Mouse (Mus musculus): ENCODE measurements around the gene Dgki.

Dgki gene

DNA sequence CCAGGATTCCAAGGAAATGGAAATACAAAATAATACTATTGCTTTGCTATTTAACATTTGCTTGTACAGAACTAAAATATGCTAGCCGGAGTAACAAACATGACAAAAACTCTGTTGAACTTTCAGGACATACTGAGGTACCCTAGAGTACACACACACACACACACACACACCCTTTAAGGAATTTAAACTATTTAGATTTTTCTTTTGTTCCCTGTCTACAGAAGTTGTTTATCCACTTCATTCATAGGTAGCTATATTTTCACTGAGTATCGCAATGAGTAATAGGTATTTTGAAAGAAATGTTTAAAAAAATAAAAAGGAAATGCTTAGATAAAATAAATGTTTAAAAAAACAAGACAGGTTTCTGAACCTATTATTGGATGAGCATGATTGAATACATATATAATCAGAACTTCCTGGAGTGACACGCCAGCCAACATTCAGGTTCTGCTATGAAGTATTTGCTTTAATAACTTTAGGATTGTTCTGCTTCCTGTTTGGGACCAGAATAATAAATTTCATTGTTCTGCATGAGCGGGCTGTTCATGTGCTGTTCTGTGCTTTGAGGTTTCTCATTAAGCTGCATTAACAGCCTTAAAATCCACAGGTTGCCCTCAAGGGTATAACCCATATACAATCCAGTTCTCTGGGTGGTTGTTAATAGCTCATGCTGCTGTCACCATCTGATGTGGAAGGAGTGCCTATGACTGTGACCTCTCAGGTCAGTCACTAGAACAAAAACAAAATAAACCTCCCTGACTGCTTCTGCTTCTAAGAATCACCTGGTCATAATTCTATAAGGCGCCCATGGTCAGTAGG is 457.7 kb downstream of the Dgki start:
- no peak for DNase-seq

DNA sequence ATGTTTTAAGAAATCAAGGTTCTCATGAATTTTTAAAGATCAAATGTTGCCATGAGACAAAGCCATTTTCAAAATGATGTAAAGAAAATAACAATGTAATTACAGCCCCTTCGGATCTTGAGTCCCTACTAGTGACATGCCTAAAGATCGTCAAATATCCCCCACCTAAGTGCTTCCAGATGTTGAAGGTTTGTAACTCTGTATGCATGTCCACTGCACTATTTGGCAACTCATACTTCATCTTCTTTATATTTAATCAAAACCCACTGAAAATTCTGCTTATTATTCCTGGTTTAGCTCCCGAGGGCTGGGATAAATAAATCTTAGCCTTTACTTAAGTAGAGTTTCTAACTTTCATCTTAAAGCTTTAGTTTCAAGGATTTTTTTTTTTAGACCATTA is 458.3 kb downstream of the Dgki start:
- DNase-seq, result no peak

GRCm38 (mm10) chr6:36841174-36841573 is 458.8 kb downstream of the Dgki start:
- no peak for DNase-seq

DNA sequence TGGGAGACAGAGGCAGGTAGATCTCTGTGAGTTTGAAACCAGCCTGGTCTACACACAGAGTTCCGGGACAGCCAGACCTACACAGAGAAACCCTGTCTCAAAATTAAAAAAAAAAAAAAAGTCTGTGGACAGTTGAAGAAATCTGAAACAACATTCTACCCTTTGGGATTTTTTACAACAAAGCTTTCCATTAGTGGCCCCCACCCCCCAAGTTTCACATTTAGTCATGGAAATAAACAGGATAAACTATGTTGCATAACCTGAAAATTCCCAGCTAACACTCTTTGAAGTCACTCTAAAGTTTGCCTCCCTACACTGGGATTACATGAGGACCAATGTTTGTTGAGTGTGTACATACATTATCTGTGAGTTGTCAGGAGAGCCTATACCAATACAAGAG is 461.2 kb downstream of the Dgki start:
- DNase-seq, result no peak

DNA sequence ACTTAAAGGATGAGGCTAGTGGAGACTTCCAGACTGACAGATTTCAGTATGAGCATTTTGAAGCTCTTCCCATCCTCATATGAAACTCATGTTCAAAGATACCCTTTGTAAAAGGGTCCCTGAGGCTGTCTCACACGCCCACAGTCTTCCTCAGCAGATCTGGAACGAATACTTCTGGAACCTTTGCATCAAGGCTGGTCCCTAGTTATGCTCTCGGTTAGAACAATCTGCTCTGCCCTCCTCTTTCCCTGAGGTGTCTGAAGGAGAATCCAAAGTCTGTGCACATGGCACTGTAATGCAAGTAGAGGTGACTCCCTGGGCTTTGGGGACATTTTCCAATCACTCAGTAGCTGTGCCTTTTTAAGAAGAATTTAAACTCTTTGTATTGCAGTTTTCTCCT is 464.6 kb downstream of the Dgki start:
- no peak for DNase-seq

DNA sequence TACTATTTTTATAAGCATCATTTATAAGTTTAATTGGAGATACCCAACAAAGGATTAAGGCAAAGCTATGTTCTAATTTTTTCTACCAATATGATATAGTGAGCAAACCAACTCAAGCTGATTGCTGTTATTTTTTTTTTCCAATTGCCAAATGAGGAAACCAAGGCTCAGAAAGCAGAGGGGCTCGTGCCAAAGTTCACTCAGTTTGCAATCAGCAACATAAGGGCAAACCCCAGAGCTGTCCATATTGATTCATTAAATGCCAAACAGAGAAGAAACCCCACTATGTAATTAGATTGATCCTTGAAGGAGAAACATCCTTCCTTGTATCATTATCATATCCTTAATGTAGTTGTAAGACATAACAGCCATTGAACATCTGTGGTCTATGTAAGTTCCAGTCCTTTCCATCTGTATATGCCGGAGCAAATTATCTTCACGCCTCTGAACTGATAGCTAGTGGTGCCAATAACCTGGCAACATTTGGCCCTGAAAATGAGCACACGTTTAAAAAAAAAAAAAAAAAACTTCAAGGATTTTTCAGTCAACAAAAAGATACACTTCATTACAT is 465.2 kb downstream of the Dgki start:
- no peak for DNase-seq

DNA sequence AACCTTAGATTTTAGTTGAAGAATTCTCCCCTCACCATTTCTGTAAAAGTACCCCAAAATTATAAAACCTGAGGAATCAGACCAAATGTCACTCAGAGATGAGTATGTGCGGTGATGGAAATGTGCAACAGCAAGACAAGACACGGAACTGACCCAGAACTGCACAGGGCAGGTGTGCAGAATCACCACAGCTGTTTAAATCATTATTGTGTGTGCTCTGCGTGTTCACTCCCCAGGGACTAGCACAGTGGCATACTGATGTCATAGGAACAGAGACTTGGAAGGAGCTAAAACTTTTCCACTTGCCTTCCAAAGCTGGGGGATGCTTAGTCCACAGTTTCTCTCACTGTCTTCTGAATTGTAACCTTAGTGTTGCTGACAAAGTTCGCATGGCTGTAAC is 467.3 kb downstream of the Dgki start:
- no peak for DNase-seq

- no peak for DNase-seq
Measured at GRCm38 (mm10) chr6:36832207-36832606, 467.8 kb downstream of the Dgki start.

DNA sequence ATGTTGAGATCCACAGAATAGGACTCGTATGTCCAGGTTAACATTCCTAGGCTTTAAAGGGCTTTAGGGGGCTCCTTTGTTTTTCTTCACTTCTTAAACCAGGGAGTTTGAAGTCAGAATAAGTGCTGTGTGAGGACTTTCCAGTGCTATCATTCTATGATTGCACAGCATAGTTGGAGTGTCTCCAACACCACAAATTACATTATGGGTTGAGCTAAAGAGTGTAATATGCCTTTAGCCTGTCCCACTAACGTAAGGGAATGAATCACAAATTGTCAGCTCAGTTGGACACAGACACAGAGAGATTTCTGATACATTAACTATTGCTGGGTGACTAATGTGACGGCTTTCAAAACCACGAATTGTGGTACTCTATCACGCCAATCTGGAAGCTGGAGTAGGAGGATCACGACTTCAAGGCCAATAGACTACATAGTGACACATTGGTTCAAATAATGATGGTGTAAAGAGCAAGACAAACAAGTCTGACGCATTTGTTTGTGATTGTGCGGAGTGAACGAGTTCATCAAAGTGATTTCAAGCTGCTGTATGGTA is 469.5 kb downstream of the Dgki start:
- DNase-seq, result no peak

DNA sequence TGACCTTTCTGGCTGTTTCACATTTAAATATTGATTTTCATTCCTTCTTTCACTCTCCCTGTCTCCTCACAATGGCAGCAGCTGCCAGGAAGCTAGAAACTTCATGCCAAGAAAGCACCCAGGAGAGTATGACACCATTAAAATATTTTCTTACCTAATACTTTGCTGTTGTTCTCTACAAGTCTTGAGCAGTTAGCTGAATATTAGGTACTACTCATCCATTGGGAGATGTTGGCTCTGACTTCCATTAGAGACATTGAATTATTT is 480.3 kb downstream of the Dgki start:
- DNase-seq, result no peak

DNA sequence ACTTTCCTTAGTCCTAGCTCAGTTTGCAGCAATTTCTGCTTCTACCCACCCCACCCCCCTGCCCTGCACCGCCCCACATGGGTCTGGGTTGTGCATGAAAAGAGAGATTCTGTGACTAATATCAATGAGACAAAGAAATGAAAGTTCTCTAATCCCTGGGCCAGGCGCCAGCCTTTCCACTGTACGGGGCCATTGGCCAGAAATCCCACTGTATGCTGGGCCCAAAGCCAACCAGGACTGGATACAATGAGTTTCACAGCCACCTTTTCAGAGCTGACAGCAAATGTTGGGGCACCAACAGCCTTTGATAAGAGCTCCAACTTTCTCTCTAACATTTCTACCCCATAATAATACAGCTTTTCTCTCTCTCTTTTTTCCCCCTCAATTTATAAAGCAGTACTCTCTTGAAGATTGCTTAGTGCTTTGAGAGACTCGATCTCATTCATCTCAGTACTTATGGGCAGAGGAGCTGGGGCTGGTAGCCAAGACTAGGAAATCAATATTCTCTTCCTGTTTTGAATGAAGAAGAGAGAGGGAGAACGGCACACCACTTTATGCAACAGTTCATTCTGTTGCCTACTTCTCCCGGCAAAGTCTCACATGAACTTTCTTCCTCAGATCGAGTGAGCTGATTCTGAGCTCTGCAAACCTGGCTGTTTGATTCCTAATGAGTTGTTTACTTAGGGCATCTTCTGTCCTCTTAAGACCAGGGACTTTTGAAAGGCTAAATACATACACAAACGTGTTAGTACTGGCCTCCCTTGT is 480.8 kb downstream of the Dgki start:
- peak; percentile 84 to 88 for DNase-seq

- DNase-seq, result no peak
Measured at GRCm38 (mm10) chr6:36818281-36819018, 481.5 kb downstream of the Dgki start.

DNA sequence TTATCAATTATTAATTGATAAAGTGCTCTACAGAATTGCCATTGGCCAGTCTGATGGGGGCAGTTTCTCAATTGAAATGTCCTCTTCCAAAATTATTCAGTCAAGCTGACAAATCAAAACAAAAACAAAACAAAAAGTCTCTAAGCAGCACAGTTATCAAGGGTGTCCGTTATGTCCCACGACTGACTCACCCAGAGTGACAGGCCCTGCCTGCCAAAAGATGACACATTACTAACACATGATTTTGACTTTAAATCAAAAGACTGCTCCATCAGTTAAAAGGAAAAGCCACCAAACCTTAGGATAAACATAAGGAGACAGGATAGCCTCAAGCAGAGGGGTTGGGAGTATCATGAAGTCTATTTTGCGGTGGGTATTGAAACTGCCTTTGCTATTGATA is 483.3 kb downstream of the Dgki start:
- no peak for DNase-seq

DNA sequence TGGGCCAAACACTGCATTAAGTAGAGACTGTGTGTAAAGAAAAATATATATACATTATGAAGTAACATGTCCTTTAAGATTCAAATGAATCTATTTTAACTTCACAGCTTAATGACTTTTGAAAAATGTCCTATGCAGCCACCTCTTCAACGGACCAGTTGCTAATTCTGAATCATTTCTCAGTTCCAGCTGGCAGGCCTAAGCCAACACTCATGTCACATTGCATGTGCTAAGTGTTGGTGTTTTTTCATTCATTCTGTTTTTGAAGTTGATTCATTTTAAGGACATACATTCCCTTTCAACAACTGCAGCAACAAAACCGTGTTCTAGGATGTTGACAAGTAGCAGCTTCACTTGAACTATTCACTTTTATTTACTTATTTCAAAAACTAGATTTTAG is 484.0 kb downstream of the Dgki start:
- no peak for DNase-seq

DNA sequence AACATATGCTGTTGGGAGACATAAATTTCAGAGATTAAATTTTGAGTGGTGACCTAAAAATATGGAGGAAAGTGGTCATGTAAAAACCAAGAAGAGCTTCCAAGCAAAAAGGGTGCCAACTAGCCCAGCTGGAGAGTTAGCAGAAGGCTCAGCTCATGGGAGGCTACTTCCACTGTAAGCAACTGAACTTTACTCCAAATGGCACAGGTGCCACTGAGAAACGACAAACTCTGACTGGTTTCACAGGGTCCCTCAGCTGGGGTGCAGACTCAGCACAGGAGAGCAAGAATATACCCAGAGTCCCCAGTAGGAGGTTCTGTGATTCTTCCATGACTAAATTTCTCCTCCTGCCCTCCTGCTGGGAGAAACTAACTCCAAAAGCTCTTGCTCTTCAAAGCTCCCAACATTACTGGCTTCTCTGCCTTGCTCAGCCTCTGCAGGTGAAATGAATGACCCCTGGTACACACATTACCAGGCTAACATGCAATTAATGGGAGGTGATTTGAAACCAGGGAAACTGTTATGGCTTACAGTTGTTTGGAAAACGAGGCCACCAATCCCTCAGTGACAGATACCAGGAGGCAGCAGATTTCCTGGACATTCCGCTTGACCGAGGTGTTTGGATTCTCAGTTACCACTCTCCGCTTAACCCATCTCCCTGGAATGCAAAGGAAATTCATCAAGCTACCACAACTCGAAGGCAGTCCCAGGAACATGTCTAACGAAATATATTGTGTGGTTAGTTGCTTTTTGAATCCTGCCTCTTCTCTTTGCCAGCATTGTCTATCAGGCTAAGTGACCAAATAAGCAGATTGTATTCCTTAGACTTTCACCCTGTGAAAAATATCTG is 487.1 kb downstream of the Dgki start:
- DNase-seq, result no peak

- peak; percentile 33 to 42 for DNase-seq
Measured at GRCm38 (mm10) chr6:36810448-36810847, 489.5 kb downstream of the Dgki start.

DNA sequence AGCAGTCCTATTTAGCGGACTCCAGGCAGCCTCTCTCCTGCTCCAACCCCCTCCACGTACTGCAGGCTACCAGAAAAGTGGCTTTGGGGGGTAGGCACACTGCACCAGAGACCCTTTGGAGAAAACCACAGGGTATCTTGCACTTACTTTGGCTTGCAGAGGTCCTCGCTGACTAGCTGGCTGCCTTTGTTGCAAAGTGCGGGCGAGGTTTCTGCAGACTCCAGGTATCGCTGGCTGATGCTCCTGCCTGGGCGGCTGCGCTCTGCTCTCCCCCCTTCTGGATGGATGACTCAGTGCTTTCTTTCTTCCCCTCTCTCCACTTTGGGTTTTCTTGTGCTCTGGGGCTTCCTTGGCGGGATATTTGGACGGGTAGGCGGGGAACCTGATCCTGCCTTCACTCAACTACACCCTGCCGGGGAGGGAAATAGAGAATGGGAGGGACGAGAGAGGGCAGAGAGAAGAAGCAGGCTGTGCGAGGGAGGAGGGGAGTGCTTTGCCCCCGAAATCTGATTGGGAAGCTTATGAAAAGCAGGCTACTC is 490.2 kb downstream of the Dgki start, which contains the start of gene Ptn:
Gene Ptn, minus strand, starts transcription at position 474 of the 539 bp plus-strand sequence.
- peak; percentile 67 to 76 for DNase-seq

- DNase-seq, result peak; percentile 55 to 73
Measured at GRCm38 (mm10) chr6:36809311-36809726, 490.7 kb downstream of the Dgki start.

- DNase-seq, result no peak
Measured at GRCm38 (mm10) chr6:36808306-36809058, 491.5 kb downstream of the Dgki start.

DNA sequence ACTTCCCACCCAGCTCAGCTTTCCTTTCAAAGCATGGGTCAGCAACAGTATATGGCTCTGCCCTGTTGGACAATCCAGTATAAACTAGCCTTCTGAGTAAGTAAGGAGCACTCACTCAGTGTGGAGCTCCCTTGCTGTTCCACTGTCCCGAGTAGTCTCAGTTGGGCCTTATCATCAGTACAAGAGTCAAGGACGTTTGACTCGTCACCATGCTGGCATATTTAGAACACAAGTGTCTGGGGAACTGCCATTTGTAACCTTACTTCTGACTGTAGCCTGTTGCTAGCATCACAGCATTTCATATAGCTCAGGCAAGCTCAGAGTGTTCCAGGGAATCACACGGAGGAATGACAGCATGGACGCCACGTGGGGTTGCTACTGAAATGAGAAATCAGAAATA is 493.1 kb downstream of the Dgki start:
- DNase-seq, result no peak

All from kidney, postnatal 4 days (tissue).